Mouse (Mus musculus): ENCODE data around the gene Chn2. TPM values are rescaled to one million over a fixed set of nuclear protein-coding genes. Genes with fewer than 3 reads are reported as not detected.

Gene Chn2
- total and polyA plus RNA-seq, 3 experiments, result not detected

Other genes starting within 250 kb of the Chn2 start
- gene Tril, start 218.7 kb upstream of the Chn2 start, total RNA-seq (2012; rRNA removed), result not detected in 2 replicates
- not detected in 2 replicates for gene Tril, start 218.7 kb upstream of the Chn2 start, total RNA-seq (2014; rRNA removed)
- not detected in 2 replicates for gene Tril, start 218.7 kb upstream of the Chn2 start, polyA plus RNA-seq (2012; ENCODE audit: insufficient read length, low read depth)
- not detected in 2 replicates for gene Cpvl, start 60.9 kb upstream of the Chn2 start, total RNA-seq (2012; rRNA removed)
- not detected in 2 replicates for gene Cpvl, start 60.9 kb upstream of the Chn2 start, total RNA-seq (2014; rRNA removed)
- 0.22 TPM in 1 of 2 replicates, not detected in the other for gene Cpvl, start 60.9 kb upstream of the Chn2 start, polyA plus RNA-seq (2012; ENCODE audit: insufficient read length, low read depth)